Mouse (Mus musculus): ENCODE results near the gene Elf1. TPM values are rescaled to one million over a fixed set of nuclear protein-coding genes. Genes with fewer than 3 reads are reported as not detected.

Gene Elf1
- total RNA-seq, 1 experiment from 2014 or later: 335 TPM

Other genes starting within 250 kb of the Elf1 start
- not detected in 2 replicates for gene Zfp957, start 233.8 kb upstream of the Elf1 start, total RNA-seq (2017)
- 43.7 and 49.8 TPM in 2 replicates for gene Rgcc, start 179.5 kb upstream of the Elf1 start, total RNA-seq (2017)
- gene Naa16, start 90.4 kb upstream of the Elf1 start, total RNA-seq (2017): 41.0 and 78.3 TPM in 2 replicates
- 20.4 and 22.2 TPM in 2 replicates for gene Mtrf1, start 83.4 kb upstream of the Elf1 start, total RNA-seq (2017)
- 25.7 and 28.3 TPM in 2 replicates for gene Kbtbd7, start 54.7 kb upstream of the Elf1 start, total RNA-seq (2017)
- 3.5 and 3.6 TPM in 2 replicates for gene Kbtbd6, start 29.4 kb upstream of the Elf1 start, total RNA-seq (2017)
- 67.9 and 89.1 TPM in 2 replicates for gene Wbp4, start 326 bp downstream of the Elf1 start, total RNA-seq (2017)
- 141 and 146 TPM in 2 replicates for gene Sugt1, start 106.5 kb downstream of the Elf1 start, total RNA-seq (2017)
- gene Cnmd, start 181.0 kb downstream of the Elf1 start, total RNA-seq (2017): not detected in 2 replicates

Measured in hematopoietic stem cell, adult 5-6 weeks (primary cell).